Mouse (Mus musculus) olfactory bulb, adult 2 months (tissue): ENCODE results near the gene Vamp2.

Source experiments
- CTCF ChIP-seq: fragments of 200-500 bp; IDR thresholded peaks from 2 replicates; pipeline ENCODE4 v1.5.1; 2012; ENCODE audit warnings: low read depth, mild to moderate bottlenecking, low read length, moderate library complexity; ENCODE audit not compliant: insufficient read depth
- POLR2A ChIP-seq: fragments of 200-500 bp; IDR thresholded peaks from 2 replicates; pipeline ENCODE4 v1.6.1; 2012; ENCODE audit warnings: mild to moderate bottlenecking, low read depth, low read length, moderate library complexity; ENCODE audit not compliant: insufficient read depth

GRCm38 (mm10) chr11:69098039-69098761 is 9.9 kb downstream of the Vamp2 start:
- no peak for TF ChIP-seq CTCF
- no peak for TF ChIP-seq POLR2A
